Mouse (Mus musculus) neural tube, embryonic 10.5 days (tissue): Measurements from ENCODE around the gene P4hb.

Experiments used
- DNase-seq: peaks from one replicate; pipeline ENCODE4 v3.0.0-alpha.2; 2017; ENCODE audit warnings: low spot score; ENCODE audit errors: extremely low spot score

The P4hb gene

DNA sequence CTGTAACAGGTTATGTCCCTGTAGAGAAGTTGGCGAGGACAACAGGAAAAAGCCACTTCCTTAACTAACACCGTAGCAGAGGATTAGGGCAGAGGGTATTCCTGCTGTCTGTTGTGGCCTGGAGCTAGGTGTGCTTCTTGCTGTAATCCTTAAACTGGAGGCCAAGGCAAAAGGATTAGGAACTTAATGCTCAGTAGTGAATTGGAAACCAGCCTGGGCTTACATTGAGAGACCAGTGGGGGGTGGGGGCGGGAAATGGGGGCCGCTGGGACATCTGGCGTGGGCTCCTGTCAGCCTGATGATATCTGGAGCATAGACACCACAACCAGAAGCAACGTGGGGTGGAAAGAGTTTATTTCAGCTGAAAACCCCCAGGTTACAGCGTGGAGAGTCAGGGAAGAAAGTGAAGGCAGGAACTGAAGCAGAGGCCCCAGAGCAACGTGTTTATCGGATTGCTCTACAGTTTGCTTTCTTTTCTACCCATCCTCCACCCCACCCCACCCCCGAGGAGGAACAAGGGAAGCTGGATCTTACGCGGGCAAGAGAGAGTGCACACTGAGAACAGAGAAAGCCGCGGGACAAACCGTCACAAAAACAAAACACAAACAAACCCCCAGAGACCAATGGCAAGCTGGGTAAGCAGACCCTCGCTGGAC is 62.5 kb downstream of the P4hb start:
- no peak for DNase-seq
